Mouse (Mus musculus) embryo, embryonic 11 days (tissue): Measurements from ENCODE around the gene Fbxw26.
"Not testable (repeated sequence)": the region's sequence is repeated elsewhere in the genome, so short reads cannot be mapped to it uniquely, and the experiment has no call there.

Experiments
- DNase-seq: peaks from one replicate; pipeline ENCODE4 v3.0.0-alpha.2; 2015

Fbxw26 gene

GRCm38 (mm10) chr9:109745989-109746388 lies at the start of gene Fbxw26:
Gene Fbxw26, minus strand, starts transcription at chr9:109746089.
- not testable (repeated sequence) for DNase-seq

GRCm38 (mm10) chr9:109795221-109795620 lies 49.3 kb upstream of the Fbxw26 start:
- DNase-seq = no peak

- DNase-seq = not testable (repeated sequence)
These were observed 44.7 kb upstream of the Fbxw26 start, which contains the start of gene Fbxw27 for GRCm38 (mm10) chr9:109790570-109790969. Gene Fbxw27, minus strand, starts transcription at chr9:109790670.

- not testable (repeated sequence) for DNase-seq
These were observed 21.0 kb upstream of the Fbxw26 start for GRCm38 (mm10) chr9:109766841-109767240.

- DNase-seq = not testable (repeated sequence)
These were observed 43.3 kb downstream of the Fbxw26 start, which contains the start of gene Fbxw18 for GRCm38 (mm10) chr9:109702600-109702999. Gene Fbxw18, minus strand, starts transcription at chr9:109702700.

- peak; percentile 25 for DNase-seq
These were observed 60.6 kb downstream of the Fbxw26 start for GRCm38 (mm10) chr9:109685299-109685698.
